Mouse (Mus musculus): ENCODE data around the gene Taf3. TPM values are rescaled to one million over a fixed set of nuclear protein-coding genes. Genes with fewer than 3 reads are reported as not detected.

Taf3 gene
- polyA plus RNA-seq, 1 experiment from 2014 or later, result 11.4 TPM

GRCm38 (mm10) chr2:10001591-10001990 lies 46.8 kb downstream of the Taf3 start:
- ATAC-seq, result no peak
- WGBS, result 80% methylated on average over 2 of the region's 2 CpGs
- H3K9me3 ChIP-seq (ENCODE audit: control insufficient read depth, low read length), result no peaks in the 10 kb centered on the region
- H3K9ac ChIP-seq (ENCODE audit: low read depth, low read length), result no peak overlapping the region
- H3K4me3 ChIP-seq (ENCODE audit: low read length), result no peak overlapping the region
- no peaks in the 10 kb centered on the region for H3K4me1 ChIP-seq (ENCODE audit: control insufficient read depth, insufficient read depth, low read depth, low read length)
- H3K27me3 ChIP-seq (replicated peaks; ENCODE audit: control insufficient read depth, insufficient read depth, low read length), result no peaks in the 10 kb centered on the region
- no peaks in the 10 kb centered on the region for H3K36me3 ChIP-seq (ENCODE audit: control insufficient read depth, insufficient read depth, low read length)
- H3K4me2 ChIP-seq (ENCODE audit: low read length), result no peak overlapping the region
- no peak overlapping the region for H3K27ac ChIP-seq (ENCODE audit: low read depth, low read length)

GRCm38 (mm10) chr2:9997535-9997934 lies 50.9 kb downstream of the Taf3 start:
- no peak overlapping the region for H3K27ac ChIP-seq (ENCODE audit: low read depth, low read length)
- no peaks in the 10 kb centered on the region for H3K27me3 ChIP-seq (replicated peaks; ENCODE audit: control insufficient read depth, insufficient read depth, low read length)
- no peaks in the 10 kb centered on the region for H3K4me1 ChIP-seq (ENCODE audit: control insufficient read depth, insufficient read depth, low read depth, low read length)
- no peak overlapping the region for H3K9ac ChIP-seq (ENCODE audit: low read depth, low read length)
- no peaks in the 10 kb centered on the region for H3K36me3 ChIP-seq (ENCODE audit: control insufficient read depth, insufficient read depth, low read length)
- H3K9me3 ChIP-seq (ENCODE audit: control insufficient read depth, low read length), result no peaks in the 10 kb centered on the region
- no peak for ATAC-seq
- 93% methylated on average over 7 of the region's 7 CpGs for WGBS
- H3K4me2 ChIP-seq (ENCODE audit: low read length), result no peak overlapping the region
- H3K4me3 ChIP-seq (ENCODE audit: low read length), result no peak overlapping the region

- H3K27me3 ChIP-seq (replicated peaks; ENCODE audit: control insufficient read depth, insufficient read depth, low read length), result no peaks in the 10 kb centered on the region
- no peaks in the 10 kb centered on the region for H3K36me3 ChIP-seq (ENCODE audit: control insufficient read depth, insufficient read depth, low read length)
- H3K9ac ChIP-seq (ENCODE audit: low read depth, low read length), result no peak overlapping the region
- WGBS, result 75% methylated on average over 5 of the region's 5 CpGs
- H3K27ac ChIP-seq (ENCODE audit: low read depth, low read length), result no peak overlapping the region
- no peaks in the 10 kb centered on the region for H3K4me1 ChIP-seq (ENCODE audit: control insufficient read depth, insufficient read depth, low read depth, low read length)
- no peak overlapping the region for H3K4me3 ChIP-seq (ENCODE audit: low read length)
- no peak overlapping the region for H3K4me2 ChIP-seq (ENCODE audit: low read length)
- no peak for ATAC-seq
- H3K9me3 ChIP-seq (ENCODE audit: control insufficient read depth, low read length), result no peaks in the 10 kb centered on the region
Measured at GRCm38 (mm10) chr2:9996111-9996510, 52.3 kb downstream of the Taf3 start.

- Histone ChIP-seq H3K4me1 (ENCODE audit: control insufficient read depth, insufficient read depth, low read depth, low read length) (0 out of 2 replicates have a peak, but pooled peaks cover 4% of the 10 kb centered on the region), H3K9me3 (ENCODE audit: control insufficient read depth, low read length) (no peaks in the 10 kb centered on the region), H3K9ac (ENCODE audit: low read depth, low read length) (no peak overlapping the region), H3K4me2 (ENCODE audit: low read length) (no peak overlapping the region), H3K36me3 (ENCODE audit: control insufficient read depth, insufficient read depth, low read length) (no peaks in the 10 kb centered on the region), H3K27ac (ENCODE audit: low read depth, low read length) (no peak overlapping the region), H3K27me3 (replicated peaks; ENCODE audit: control insufficient read depth, insufficient read depth, low read length) (no peaks in the 10 kb centered on the region), H3K4me3 (ENCODE audit: low read length) (no peak overlapping the region)
- no peak for ATAC-seq
- 46% methylated on average over 4 of the region's 4 CpGs for WGBS
Measured at GRCm38 (mm10) chr2:9990690-9991229, 57.6 kb downstream of the Taf3 start.

- no peak for ATAC-seq
- Histone ChIP-seq H3K4me2 (ENCODE audit: low read length) (no peak overlapping the region), H3K4me1 (ENCODE audit: control insufficient read depth, insufficient read depth, low read depth, low read length) (0 out of 2 replicates have a peak, but pooled peaks cover 4% of the 10 kb centered on the region), H3K9ac (ENCODE audit: low read depth, low read length) (no peak overlapping the region), H3K27ac (ENCODE audit: low read depth, low read length) (no peak overlapping the region), H3K27me3 (replicated peaks; ENCODE audit: control insufficient read depth, insufficient read depth, low read length) (no peaks in the 10 kb centered on the region), H3K4me3 (ENCODE audit: low read length) (no peak overlapping the region), H3K9me3 (ENCODE audit: control insufficient read depth, low read length) (no peaks in the 10 kb centered on the region), H3K36me3 (ENCODE audit: control insufficient read depth, insufficient read depth, low read length) (no peaks in the 10 kb centered on the region)
- WGBS, result 69% methylated on average over 17 of the region's 17 CpGs
Measured at GRCm38 (mm10) chr2:9989649-9990547, 58.5 kb downstream of the Taf3 start.

- Histone ChIP-seq H3K4me1 (ENCODE audit: control insufficient read depth, insufficient read depth, low read depth, low read length) (0 out of 2 replicates have a peak, but pooled peaks cover 4% of the 10 kb centered on the region), H3K4me3 (ENCODE audit: low read length) (no peak overlapping the region), H3K9ac (ENCODE audit: low read depth, low read length) (no peak overlapping the region), H3K36me3 (ENCODE audit: control insufficient read depth, insufficient read depth, low read length) (no peaks in the 10 kb centered on the region), H3K4me2 (ENCODE audit: low read length) (no peak overlapping the region), H3K27ac (ENCODE audit: low read depth, low read length) (no peak overlapping the region), H3K9me3 (ENCODE audit: control insufficient read depth, low read length) (no peaks in the 10 kb centered on the region), H3K27me3 (replicated peaks; ENCODE audit: control insufficient read depth, insufficient read depth, low read length) (no peaks in the 10 kb centered on the region)
- ATAC-seq, result no peak
- 87% methylated on average over 4 of the region's 4 CpGs for WGBS
Measured at GRCm38 (mm10) chr2:9988290-9988689, 60.1 kb downstream of the Taf3 start.

GRCm38 (mm10) chr2:9985979-9986447 lies 62.4 kb downstream of the Taf3 start:
- H3K4me1 ChIP-seq (ENCODE audit: control insufficient read depth, insufficient read depth, low read depth, low read length), result 0 out of 2 replicates have a peak, but pooled peaks cover 4% of the 10 kb centered on the region
- no peaks in the 10 kb centered on the region for H3K9me3 ChIP-seq (ENCODE audit: control insufficient read depth, low read length)
- no peaks in the 10 kb centered on the region for H3K27me3 ChIP-seq (replicated peaks; ENCODE audit: control insufficient read depth, insufficient read depth, low read length)
- 0 out of 2 replicates have a peak, but pooled peaks have one; percentile 30 for ATAC-seq
- H3K9ac ChIP-seq (ENCODE audit: low read depth, low read length), result no peak overlapping the region
- WGBS, result 8% methylated on average over 6 of the region's 6 CpGs
- no peak overlapping the region for H3K4me3 ChIP-seq (ENCODE audit: low read length)
- no peak overlapping the region for H3K27ac ChIP-seq (ENCODE audit: low read depth, low read length)
- no peak overlapping the region for H3K4me2 ChIP-seq (ENCODE audit: low read length)
- no peaks in the 10 kb centered on the region for H3K36me3 ChIP-seq (ENCODE audit: control insufficient read depth, insufficient read depth, low read length)

- Histone ChIP-seq H3K4me2 (ENCODE audit: low read length) (no peak overlapping the region), H3K9ac (ENCODE audit: low read depth, low read length) (no peak overlapping the region), H3K9me3 (ENCODE audit: control insufficient read depth, low read length) (no peaks in the 10 kb centered on the region), H3K27ac (ENCODE audit: low read depth, low read length) (no peak overlapping the region), H3K4me3 (ENCODE audit: low read length) (no peak overlapping the region), H3K4me1 (ENCODE audit: control insufficient read depth, insufficient read depth, low read depth, low read length) (0 out of 2 replicates have a peak, but pooled peaks cover 4% of the 10 kb centered on the region), H3K27me3 (replicated peaks; ENCODE audit: control insufficient read depth, insufficient read depth, low read length) (no peaks in the 10 kb centered on the region), H3K36me3 (ENCODE audit: control insufficient read depth, insufficient read depth, low read length) (no peaks in the 10 kb centered on the region)
- 51% methylated on average over 5 of the region's 5 CpGs for WGBS
- ATAC-seq, result no peak
Measured at GRCm38 (mm10) chr2:9982446-9982845, 66.0 kb downstream of the Taf3 start.

- H3K4me3 ChIP-seq (ENCODE audit: low read length), result no peak overlapping the region
- H3K4me1 ChIP-seq (ENCODE audit: control insufficient read depth, insufficient read depth, low read depth, low read length), result no peaks in the 10 kb centered on the region
- WGBS, result 86% methylated on average over 3 of the region's 3 CpGs
- no peak overlapping the region for H3K27ac ChIP-seq (ENCODE audit: low read depth, low read length)
- no peaks in the 10 kb centered on the region for H3K36me3 ChIP-seq (ENCODE audit: control insufficient read depth, insufficient read depth, low read length)
- ATAC-seq, result no peak
- H3K4me2 ChIP-seq (ENCODE audit: low read length), result no peak overlapping the region
- no peaks in the 10 kb centered on the region for H3K9me3 ChIP-seq (ENCODE audit: control insufficient read depth, low read length)
- H3K27me3 ChIP-seq (replicated peaks; ENCODE audit: control insufficient read depth, insufficient read depth, low read length), result no peaks in the 10 kb centered on the region
- no peak overlapping the region for H3K9ac ChIP-seq (ENCODE audit: low read depth, low read length)
Measured at GRCm38 (mm10) chr2:9971927-9972326, 76.5 kb downstream of the Taf3 start.

All from hindbrain, embryonic 16.5 days (tissue).